In genomic region chr2:170873382-170873781, GRCm38 (mm10) we compare ENCODE assay signal across 9 mouse cellular contexts.
DNase-seq lines count a peak whose midpoint lies in the region; TF ChIP-seq lines count a peak whose summit lies in the region.
"Had no signal": no experiment of that assay in that cellular context is flagged by ENCODE, and none has a peak within 500 bp of the region (broad histone marks: within the 10 kb centered on the region; RNA-seq: fewer than 3 reads in every experiment).

No protein-coding gene starts in this region.

- DNase-seq in A20 (ENCODE audit: low read depth, low spot score) (peak; percentile 24), MEL-GATA-1-ER (ENCODE audit: extremely low read depth, low read depth) (peak; percentile 6)
- peak; percentile 58 to 81 for DNase-seq in cerebellum, adult 2 months
- DNase-seq in frontal cortex, postnatal 14 days (ENCODE audit: low spot score in 2 of 2) = peak; percentile 49 to 85
- DNase-seq in kidney, postnatal 36 days = peak; percentile 34 to 85
- peak; percentile 31 to 40 for DNase-seq in lung, adult 18-20 months
- peak; percentile 49 to 63 for DNase-seq in right cerebral cortex, postnatal 36 days (ENCODE audit: low spot score in 2 of 2)
- no peak for DNase-seq in T-cell, adult 2 months (ENCODE audit: low spot score)

- no peaks in the 10 kb centered on the region for H3K27me3 ChIP-seq in cerebellum, adult 2 months (ENCODE audit: control insufficient read depth, insufficient read depth, low read length)

- 10% methylated on average over 8 of the region's 8 CpGs for WGBS in cerebellum, adult 2 months

- TF ChIP-seq CTCF in cerebellum, adult 2 months (IDR thresholded peaks at IDR 0.05; ENCODE audit: borderline replicate concordance, insufficient read depth, low read depth, low read length) = peak; percentile 76; the same call in 1 of the 2 replicates

- no peak overlapping the region for H3K4me3 ChIP-seq in cerebellum, adult 2 months (replicated peaks; ENCODE audit: insufficient read depth, low read depth, low read length)
- H3K4me3 ChIP-seq: heart, embryonic 15.5 days had no signal

- no peak overlapping the region for H3K27ac ChIP-seq in cerebellum, adult 2 months (ENCODE audit: insufficient read depth, low read length)
- H3K27ac ChIP-seq: heart, embryonic 15.5 days had no signal

- TF ChIP-seq POLR2A in cerebellum, adult 2 months (IDR thresholded peaks at IDR 0.05; ENCODE audit: borderline replicate concordance, insufficient read depth, low read length) = no peak

- no peaks in the 10 kb centered on the region; the same call in 1 of the 2 replicates for H3K4me1 ChIP-seq in cerebellum, adult 2 months (ENCODE audit: control insufficient read depth, insufficient read depth, low read length)
- H3K4me1 ChIP-seq: heart, embryonic 15.5 days had no signal
